Mouse (Mus musculus): ENCODE data around the gene Rpl7l1.
A peak's percentile ranks its signal among the peaks of the same experiment; 100 is the strongest.
"Not testable (repeated sequence)": the region's sequence is repeated elsewhere in the genome, so short reads cannot be mapped to it uniquely, and the experiment has no call there.

The Rpl7l1 gene

DNA sequence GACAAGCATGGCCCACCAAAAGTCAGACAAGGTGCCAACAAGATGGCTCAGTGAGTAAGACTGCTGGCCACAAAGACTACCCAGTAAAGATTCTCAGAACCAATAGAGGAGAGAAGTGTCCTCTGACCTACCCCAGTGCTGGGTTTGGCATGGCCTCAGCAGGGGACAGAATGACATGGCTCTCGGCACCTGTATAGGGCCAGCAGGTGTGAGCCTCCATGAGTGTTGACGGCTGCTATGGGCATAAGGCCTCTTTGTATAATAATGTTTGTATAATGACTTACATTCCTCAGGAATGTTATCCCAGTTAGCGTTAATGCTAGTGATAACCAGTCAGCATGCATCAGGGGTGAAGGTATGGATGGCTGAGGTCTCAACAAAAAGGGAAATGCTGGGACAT lies 6.4 kb downstream of the Rpl7l1 start:
- no peak for DNase-seq (ENCODE audit: low read depth, low spot score)

DNA sequence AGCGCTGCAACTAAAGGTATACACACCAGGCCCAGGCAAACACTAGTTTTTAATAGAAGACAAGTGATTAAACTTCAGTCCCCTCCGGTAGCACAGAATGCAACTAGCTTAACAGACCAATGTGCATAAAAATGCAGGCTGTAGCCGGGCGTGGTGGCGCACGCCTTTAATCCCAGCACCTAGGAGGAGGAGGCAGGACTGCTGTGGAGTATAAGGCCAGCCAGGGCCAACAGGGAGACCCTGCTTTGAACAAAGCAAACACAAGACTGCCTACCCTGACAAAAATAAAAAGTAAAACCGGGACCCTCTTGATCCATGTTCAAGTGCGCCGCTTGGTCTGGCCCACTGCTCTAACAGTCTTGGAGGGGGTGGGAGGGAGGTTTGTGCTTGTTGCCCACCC lies 7.4 kb downstream of the Rpl7l1 start:
- no peak for DNase-seq (ENCODE audit: low read depth, low spot score)

DNA sequence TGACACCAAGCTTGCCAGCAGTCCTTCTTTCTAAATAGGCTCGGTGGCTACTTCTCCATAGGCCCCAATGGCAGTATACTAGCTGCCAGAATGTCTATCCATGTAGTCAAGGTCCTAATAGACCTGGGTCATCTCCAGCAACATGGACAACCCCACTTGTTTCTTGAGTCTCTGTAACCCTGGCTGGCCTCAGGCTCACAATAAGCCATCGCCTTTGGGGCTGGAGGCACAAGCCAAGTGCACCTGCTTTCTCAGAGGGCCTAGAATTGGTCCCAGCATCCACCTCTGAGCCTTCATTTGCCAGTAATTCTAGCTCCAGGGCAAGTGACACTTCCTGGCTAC lies 8.4 kb downstream of the Rpl7l1 start:
- DNase-seq (ENCODE audit: low read depth, low spot score): no peak

DNA sequence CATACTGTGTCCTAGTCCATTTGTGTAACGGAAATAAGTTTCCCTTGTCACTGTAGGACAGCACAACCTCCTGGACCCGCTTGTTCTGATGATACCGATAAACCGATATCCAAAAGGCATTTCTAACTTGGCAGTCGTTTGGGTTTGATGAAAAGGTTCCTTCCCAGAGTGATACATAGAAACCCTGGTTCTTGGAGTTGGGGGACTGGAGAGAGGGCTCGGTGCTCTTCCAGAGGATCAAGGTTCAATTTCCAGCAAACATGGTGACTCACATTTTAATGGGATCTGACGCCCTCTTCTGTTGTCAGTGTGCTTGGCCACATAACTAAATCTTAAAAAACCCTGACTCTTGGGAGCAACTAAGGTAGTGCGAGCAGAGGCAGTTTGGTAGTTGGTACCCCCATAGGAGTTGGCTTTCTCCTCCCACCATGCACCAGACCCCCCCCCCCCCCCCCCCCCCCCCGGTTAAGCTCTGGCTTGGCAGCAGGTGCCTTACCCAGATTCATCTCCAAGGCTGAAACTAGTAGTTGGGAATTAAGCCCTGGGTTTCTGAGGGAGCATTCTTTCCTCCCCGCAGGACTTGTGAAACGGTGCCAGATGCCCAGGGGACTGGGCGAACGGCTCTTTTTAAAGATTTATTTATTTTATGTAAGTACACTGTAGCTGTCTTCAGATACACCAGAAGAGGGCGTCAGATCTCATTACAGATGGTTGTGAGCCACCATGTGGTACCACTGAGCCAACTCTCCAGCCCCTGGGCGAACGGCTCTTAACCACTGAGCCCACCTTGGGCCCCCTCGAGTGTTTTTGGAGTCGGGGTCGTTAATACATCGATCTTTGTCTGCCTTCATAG lies 9.0 kb downstream of the Rpl7l1 start:
- DNase-seq (ENCODE audit: low read depth, low spot score): no peak

DNA sequence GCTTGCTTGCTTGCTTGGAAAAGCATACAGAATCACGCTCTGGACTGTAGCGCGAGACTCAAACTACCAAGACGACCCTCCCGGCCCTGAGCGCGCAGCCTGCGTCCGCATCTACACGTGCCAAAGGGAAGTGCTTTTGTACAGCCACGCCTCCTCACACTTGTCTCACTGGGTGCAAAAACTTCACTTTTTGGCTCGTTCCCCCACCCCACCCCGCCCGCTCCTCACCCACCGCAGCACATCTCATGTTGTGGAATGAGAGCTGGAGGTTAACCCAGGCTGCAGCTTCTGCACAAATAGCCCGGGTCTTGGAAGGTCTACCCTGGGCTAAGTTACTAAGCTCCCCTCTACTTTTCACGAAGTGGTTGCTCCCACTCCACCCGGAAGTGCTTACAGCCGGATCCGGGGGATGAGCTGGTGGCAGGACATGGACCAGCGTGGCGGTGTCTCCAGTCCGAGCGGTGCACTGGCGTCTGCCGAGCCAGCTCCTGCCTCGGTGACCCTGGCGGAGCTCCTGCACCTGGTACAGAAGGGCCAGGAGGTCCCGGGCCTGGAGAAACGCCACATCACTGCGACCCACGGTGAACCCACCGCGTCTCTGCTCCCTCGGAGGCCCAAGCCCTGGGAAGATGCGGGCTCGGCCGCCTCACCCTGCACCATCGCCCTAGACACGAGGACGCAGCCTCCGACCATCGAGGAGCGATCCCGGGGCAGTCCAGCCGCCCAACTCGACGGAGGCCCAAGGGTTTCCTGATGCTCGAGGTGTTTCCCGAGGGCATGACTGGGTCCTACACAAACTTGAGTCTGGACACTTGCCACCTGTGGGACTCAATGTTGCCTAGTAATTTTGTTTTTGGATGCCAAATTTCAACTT lies 9.8 kb downstream of the Rpl7l1 start, which contains the start of gene 2310039H08Rik:
2310039H08Rik (plus strand) TSS at position 232 of the 874 bp plus-strand sequence.
- DNase-seq (ENCODE audit: low read depth, low spot score): peak; percentile 79

DNA sequence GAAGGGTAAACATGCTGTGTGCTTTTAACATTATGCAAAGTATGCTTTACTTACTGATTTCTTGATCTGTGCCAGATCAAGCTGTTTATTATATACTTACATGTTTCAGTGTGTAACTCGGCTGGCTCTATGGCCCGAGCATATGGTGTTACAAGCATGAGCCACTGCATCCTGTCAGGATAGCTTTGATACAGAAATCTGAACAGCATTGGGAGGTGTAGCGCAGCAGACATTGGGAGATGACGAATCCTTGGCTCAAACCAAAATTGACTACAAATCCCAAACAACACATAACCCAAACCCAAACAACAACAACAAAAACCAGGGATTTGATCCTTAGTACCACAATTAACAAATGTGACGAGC lies 10.5 kb downstream of the Rpl7l1 start:
- DNase-seq (ENCODE audit: low read depth, low spot score): no peak

DNA sequence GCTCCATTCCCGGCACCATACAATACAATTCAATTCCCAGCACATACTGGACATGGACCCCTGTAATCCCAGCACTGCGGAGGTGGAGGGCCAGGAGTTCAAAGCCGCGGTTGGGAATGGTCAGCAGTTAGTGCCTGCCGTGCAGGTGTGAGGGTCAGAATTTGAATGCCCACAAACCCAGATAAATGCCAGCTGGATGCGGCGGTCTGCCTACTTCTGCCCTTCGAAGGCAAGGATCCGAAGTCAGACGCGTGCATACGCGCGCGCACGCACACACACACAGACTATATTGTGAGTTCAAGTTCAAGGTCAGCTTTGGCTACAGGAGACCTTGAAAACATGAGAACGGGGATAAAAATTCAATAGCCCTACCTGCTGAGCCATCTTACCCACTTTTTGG lies 10.9 kb downstream of the Rpl7l1 start:
- DNase-seq (ENCODE audit: low read depth, low spot score): no peak

DNA sequence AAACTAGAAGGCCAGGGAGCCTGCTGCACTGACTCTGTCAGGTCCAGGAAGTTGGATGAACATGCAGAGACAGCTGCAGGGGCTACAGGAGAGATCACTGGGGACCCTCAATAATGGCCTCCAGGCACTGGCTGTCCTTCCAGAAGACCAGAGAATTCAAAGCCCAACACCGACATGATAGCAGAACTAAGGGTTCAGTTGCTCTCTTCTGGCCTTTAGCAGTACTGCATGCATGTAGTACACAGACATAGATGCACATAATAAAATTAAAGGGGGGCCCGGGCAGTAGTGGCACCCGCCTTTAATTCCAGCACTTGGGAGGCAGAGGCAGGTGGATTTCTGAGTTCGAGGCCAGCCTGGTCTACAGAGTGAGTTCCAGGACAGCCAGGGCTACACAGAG lies 11.4 kb downstream of the Rpl7l1 start:
- no peak for DNase-seq (ENCODE audit: low read depth, low spot score)

DNA sequence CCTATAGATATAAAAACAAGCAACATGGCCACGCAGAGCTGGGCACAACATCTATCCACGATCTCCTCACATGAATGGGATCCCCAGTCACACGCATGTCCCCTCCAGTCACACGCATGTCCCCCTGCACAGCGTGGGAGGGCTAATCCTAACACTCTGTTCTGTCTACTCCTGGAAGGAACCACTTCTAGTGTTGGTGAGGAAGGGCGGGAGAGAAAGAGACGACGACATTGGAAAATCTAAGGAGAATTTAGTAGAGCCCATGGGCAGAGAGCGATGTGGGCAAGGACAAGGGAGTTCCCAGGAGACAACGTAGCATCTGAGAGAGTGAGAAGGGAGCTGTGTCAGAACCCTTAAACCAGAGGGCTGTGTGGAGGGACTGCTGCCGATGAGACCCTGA lies 11.9 kb downstream of the Rpl7l1 start:
- DNase-seq (ENCODE audit: low read depth, low spot score): no peak

DNA sequence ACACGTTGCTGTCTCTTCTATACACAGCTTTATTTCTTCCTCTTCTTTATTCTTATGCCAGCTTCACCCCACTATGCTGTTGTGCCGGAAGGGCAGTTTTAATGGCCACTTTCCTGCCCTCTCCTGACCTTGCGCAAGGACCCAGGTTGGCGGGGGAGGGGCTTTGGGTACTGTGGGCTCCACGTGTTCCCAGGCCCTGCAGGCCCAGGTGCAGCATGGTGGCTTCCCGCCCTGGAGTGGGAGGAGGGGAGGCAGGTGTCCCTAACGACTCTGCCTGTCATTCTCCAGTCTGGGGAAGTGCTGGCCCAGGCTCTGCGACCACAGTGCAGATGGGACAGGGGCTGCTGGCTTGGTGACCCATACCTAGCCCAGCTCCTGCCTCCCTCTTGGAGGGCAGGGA lies 14.6 kb downstream of the Rpl7l1 start:
- DNase-seq (ENCODE audit: low read depth, low spot score): no peak

DNA sequence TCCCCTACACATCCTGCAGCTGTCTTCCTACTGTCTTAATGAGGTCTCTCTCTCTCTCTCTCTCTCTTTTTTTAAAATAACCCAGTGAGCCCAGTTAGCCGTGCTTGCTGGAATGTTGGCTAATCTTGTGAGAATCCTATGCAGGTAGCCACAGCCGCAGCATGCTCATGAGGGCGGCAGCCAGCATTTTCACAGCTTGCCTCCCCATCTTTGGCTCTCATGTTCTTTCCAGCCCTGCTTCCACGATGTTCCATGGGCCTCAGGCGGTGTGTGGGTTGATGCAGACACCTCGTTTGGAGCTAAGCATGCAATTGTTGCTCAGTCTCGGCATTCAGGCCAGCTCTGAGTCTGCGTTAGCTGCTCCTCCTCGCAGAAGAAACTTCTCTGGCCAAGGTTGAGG lies 17.6 kb downstream of the Rpl7l1 start:
- not testable (repeated sequence) for DNase-seq (ENCODE audit: low read depth, low spot score)

DNA sequence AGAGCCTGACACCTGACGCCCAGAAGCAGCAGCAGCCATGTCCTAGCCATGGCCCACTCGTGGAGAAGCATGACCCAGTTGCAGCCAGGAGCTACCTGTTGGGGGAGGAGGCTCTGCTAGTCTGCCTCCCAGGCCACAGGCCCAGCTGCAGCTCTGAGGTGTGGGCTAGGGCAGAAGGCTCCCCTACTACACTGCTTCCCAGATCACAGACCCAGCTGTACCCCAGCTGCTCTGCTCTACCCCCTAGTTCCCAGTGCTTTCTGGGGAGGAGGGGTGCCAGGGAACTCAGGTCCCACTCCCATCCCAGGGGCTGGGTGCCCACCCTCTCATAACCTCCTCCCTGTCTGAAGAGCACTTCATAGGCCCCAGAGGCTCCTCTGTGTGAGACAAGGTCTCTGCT lies 18.9 kb downstream of the Rpl7l1 start, which contains the start of gene Ptcra:
Ptcra (minus strand) TSS at position 169 of the 400 bp plus-strand sequence.
- DNase-seq (ENCODE audit: low read depth, low spot score): no peak

DNA sequence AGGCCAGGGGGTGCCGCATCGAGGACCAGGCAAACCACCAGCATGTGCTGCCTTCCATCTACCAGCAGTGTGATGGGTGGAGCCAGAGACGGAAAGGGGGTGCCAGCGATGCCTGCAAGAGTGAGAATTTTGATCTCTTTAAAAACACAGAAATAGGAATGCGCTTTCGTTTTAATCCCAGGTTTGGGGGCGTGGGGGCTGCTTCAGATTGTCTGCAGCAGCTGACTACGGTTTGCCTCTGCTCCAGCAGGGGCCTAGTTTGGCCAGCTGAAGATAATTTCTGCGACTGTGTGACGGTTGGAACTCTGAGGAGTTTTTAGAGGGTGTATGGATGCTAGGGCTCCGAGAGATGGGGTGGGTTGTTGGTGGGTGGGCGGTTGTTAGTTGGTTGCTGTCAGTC lies 23.7 kb downstream of the Rpl7l1 start:
- DNase-seq (ENCODE audit: low read depth, low spot score): no peak

DNA sequence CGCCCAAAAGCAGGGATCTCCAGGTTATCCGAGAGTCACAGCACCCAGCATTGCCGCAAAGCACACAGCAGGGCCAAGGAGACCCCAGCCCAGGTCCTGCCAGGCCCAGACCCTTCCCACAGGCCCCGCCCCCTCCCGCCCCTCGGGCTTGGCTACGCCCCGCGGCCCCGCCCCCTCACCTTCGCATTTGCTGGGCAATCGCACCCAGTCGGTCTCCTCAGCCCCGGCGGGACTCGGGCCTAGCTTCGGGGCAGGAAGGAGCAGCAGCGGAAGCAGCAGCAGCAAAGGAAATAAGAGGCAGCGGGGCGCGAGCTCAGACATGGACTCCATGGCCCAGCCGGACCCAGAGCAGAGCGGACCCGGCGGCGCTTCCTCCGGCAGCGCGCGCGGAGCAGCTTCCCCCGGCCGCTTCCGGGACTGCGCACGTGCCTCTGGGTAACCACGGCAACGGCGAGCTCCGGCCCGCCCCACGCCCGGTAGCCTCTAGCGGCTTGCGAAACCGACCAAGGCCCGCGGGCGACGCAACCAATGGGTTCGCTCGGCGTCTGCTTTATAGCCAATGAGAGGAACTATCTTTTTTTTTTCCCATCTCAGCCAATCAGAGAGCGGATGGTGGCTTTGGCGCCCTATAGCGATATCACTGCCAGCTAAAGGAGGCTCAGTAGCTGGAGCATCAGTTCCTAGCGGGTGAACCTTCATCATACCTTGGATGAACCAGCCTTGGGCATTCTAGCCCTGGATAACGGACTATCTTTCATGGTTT lies 30.5 kb downstream of the Rpl7l1 start, which contains the start of gene Cnpy3:
Cnpy3 (minus strand) TSS at position 421 of the 763 bp plus-strand sequence.
- peak; percentile 96 for DNase-seq (ENCODE audit: low read depth, low spot score)

DNA sequence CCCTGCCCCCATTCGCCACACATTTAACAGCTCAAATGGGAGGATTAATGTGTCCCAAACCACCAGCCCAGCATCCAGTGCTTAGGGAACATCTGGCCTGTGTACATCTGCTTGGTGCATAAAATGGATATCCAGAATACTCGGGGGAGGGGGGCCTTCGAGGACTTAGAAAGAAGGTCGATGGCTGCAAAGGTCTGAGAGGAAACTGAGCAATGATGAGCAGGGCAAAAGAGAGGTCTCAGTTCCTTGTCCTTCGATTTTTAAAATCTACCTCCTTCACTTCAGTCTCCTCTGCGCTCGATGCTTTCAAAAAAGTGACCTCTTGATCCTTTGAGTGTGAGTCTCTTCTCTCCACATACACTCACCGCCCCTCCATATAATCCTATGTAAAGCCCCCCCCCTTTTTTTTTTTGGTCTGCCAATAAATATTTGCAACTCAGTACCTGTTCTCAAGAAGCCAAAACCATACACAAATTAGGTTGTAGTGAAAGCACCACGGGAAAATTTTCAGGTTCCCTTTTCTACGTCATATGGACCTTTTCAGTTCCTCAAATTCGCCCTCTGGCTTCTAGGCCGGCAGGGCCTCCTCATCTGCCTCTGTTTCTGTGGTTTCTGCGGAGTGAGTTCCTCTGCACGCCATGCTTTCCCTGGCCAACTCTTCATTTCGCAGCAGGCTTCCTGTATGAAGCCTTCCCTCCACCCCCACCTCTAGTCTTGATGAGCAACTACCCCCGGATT lies 31.2 kb downstream of the Rpl7l1 start:
- no peak for DNase-seq (ENCODE audit: low read depth, low spot score)

DNA sequence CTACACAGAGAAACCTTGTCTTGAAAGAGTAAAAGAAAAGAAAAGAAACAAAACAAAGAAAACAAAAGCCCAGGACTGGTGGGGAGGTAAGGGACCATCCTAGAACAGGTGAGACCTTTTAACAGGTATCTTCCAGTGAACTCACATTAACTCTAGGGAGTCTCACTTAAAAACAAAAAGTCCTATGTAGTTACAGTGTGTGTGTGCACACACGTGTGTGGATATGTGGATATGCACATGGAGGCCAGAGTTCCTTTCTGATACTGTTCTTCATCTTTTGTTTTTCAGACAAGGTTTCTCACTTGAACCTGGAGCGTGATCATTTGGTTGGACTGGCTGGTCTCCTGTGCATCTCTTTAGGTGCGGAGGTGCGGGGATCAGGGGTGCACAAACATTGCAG lies 31.9 kb downstream of the Rpl7l1 start:
- DNase-seq (ENCODE audit: low read depth, low spot score): no peak

DNA sequence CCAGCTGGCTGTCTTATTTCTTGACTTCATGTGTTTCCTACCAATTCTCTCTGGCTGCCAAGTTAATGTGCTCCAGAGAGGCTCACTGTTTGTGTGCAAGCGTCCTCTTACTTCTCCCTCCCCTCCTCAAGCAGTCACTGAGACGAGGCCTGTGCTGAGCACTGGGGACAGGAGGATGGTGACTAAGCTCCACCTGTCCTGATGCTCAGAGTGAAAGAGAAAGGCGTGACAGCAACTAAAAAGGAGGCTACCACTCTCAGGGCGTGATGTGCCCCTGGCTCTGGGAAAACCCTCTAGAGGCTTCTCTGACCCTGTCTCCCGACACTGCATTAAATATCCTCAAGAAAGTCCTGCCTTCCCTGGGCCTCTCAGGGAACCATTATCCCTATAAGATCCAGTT lies 33.2 kb downstream of the Rpl7l1 start:
- no peak for DNase-seq (ENCODE audit: low read depth, low spot score)

DNA sequence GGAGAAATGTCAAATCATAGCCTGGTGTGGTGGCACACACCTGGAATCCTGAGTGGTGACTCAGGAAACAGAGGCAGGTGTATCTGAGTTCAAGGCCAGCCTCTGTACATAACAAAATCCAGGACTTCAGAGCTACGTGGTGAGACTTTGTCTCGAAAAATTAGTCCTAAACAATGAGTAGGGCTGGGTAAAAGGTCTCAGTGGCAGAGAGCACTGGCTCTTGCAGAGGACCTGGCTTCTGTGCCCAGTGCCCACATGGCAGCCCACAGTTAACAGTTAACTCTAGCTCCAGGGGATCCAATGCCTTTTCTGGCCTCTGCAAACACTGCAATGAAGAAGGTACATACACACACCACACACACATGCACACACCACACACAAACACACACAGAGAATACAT lies 34.7 kb downstream of the Rpl7l1 start:
- no peak for DNase-seq (ENCODE audit: low read depth, low spot score)

DNA sequence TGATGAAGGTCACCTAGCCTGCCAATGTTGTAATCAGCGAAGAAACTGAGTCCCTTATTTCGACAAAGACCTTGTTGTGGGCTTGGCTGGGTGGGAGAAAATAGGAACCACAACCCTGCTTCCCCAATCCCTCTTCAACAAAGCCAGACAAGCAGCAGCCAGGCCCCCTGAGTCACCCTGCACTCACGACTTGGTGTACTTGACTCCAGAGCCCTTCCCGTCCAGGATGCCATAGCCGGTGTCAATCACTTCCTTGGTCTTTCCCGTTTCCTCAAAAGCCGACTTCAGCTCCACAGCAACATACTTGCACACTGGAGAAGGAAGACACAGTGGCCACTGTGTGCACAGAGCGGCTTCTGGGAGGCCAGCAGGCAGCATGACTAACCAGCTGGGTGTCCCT lies 35.2 kb downstream of the Rpl7l1 start:
- DNase-seq (ENCODE audit: low read depth, low spot score): no peak

DNA sequence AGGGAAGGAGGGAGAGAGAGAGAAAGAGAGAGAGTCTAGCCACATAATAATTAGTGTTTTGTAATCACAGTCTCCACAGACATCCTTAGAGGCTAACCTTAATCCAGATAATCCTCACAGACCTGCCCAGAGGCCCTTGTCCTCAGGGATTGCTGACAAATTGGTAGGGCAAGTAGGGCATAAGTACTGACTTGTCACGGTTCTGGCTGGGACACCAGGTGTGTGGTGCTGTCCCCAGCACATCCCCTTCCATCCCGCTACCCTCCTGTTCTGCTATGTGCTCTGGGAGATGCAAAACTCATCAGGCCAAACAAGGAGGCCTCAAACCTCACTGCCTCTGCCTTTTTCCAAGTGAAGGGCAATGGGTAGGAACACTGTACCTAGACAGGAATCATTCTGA lies 37.0 kb downstream of the Rpl7l1 start:
- DNase-seq (ENCODE audit: low read depth, low spot score): no peak

DNA sequence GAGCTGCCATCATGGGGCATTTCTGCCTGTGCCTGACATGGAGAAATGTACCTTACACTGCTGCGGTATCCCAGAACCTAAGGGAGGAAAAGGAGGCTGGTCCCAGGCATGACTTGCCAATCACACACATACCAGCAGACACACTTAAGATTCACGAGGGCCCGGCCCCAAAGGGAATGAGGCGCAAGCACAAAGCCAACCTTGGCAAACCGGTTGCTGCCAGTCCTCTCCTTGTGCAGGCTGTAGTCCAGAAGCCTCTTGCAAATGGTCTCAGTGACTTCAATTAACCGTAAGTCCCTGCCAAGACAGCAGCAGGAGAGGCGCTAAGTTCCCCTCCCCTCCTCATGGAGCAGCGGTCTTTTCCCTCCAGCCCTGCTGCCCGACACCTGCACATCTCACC lies 39.5 kb downstream of the Rpl7l1 start:
- DNase-seq (ENCODE audit: low read depth, low spot score): no peak
